ENCODE assay signal across 13 mouse cellular contexts in the genomic region with DNA sequence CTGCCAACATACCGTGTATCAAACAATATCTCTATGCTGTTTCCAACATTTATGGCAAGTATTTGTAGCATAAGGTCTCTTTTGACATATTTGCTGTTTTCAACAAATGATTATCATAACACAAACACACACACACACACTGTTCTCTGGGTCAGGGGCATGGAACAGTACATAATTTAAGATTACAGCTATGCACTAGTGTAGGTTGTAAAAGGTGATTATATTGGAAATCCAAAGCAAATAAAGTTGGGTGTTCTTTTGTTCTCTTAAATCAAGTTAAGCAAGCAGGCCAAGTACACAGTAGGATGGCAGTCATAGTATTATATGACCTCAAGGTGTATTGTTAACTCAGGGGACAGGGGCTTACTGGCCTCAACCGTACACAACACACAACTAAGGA.
"Had no signal": no experiment of that assay in that cellular context is flagged by ENCODE, and none has a peak within 500 bp of the region (broad histone marks: within the 10 kb centered on the region; RNA-seq: fewer than 3 reads in every experiment).

No protein-coding gene starts in this region.

- H3K4me1 ChIP-seq: liver, embryonic 13.5 days; liver, embryonic 15.5 days; lung, embryonic 15.5 days; neural tube, embryonic 12.5 days had no signal

- H3K4me2 ChIP-seq: liver, embryonic 13.5 days; liver, embryonic 15.5 days; lung, embryonic 15.5 days; midbrain, embryonic 13.5 days; midbrain, embryonic 15.5 days; neural tube, embryonic 12.5 days had no signal

- DNase-seq: liver, embryonic 13.5 days; liver, postnatal 0 days; lung, adult 2 months; lung, postnatal 14 days; right cerebral cortex, postnatal 14 days; spleen, adult 18-20 months; thymus, postnatal 4 days had no signal

- H3K27ac ChIP-seq: liver, embryonic 13.5 days; liver, embryonic 15.5 days; lung, embryonic 15.5 days; midbrain, embryonic 10.5 days; midbrain, embryonic 13.5 days; midbrain, embryonic 15.5 days; neural tube, embryonic 12.5 days had no signal

- H3K4me3 ChIP-seq: liver, embryonic 13.5 days; liver, embryonic 15.5 days; lung, embryonic 15.5 days; midbrain, embryonic 10.5 days; midbrain, embryonic 13.5 days; midbrain, embryonic 15.5 days; neural tube, embryonic 12.5 days had no signal

- H3K9me3 ChIP-seq: liver, embryonic 13.5 days; liver, embryonic 15.5 days; lung, embryonic 15.5 days; midbrain, embryonic 10.5 days; midbrain, embryonic 13.5 days; midbrain, embryonic 15.5 days; neural tube, embryonic 12.5 days had no signal

- ATAC-seq: liver, postnatal 0 days; midbrain, embryonic 13.5 days; midbrain, embryonic 15.5 days had no signal

- H3K9ac ChIP-seq: liver, embryonic 13.5 days; liver, embryonic 15.5 days; liver, postnatal 0 days; lung, embryonic 15.5 days; midbrain, embryonic 13.5 days; midbrain, embryonic 15.5 days; neural tube, embryonic 12.5 days had no signal

- H3K27me3 ChIP-seq: liver, embryonic 13.5 days; liver, embryonic 15.5 days; lung, embryonic 15.5 days; midbrain, embryonic 13.5 days; midbrain, embryonic 15.5 days; neural tube, embryonic 12.5 days had no signal

- H3K36me3 ChIP-seq: liver, embryonic 13.5 days; liver, embryonic 15.5 days; lung, embryonic 15.5 days; midbrain, embryonic 10.5 days; midbrain, embryonic 13.5 days; midbrain, embryonic 15.5 days; neural tube, embryonic 12.5 days had no signal
